Mouse (Mus musculus) megakaryocyte, embryonic 14.5 days (primary cell): ENCODE results near the gene Npw.

Source experiments
- FLI1 ChIP-seq: IDR thresholded peaks from 2 replicates; pipeline ENCODE4 v1.6.1; 2012; ENCODE audit warnings: low read length, inconsistent platforms, mixed read lengths
- GATA1 ChIP-seq: IDR thresholded peaks from 3 replicates; pipeline ENCODE4 v1.6.1; 2012; ENCODE audit warnings: mixed read lengths, low read length, inconsistent platforms, borderline replicate concordance

DNA sequence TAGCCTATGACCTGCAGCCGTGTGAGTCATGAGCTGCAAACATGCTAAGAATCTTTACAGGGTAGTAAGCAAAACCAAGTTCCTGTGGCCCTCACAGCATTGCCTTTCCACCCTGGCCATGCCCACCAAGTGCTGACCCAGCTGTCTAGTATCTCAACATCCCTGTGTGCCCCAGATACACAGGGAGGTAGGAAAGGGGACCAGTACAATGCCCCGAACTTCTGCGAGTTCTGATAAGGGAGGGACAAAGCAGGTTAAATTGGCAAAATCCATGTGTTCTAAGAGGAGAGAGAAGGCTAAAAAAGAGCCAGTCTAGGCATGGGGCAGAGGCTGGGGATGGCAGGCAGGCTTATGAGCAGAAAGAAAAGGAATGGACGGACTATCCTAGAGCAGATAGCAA, 49.9 kb downstream of the Npw start:
- TF ChIP-seq GATA1 (no peak), FLI1 (no peak)
